Mouse (Mus musculus): ENCODE data around the gene Prpf8.

Prpf8 gene

DNA sequence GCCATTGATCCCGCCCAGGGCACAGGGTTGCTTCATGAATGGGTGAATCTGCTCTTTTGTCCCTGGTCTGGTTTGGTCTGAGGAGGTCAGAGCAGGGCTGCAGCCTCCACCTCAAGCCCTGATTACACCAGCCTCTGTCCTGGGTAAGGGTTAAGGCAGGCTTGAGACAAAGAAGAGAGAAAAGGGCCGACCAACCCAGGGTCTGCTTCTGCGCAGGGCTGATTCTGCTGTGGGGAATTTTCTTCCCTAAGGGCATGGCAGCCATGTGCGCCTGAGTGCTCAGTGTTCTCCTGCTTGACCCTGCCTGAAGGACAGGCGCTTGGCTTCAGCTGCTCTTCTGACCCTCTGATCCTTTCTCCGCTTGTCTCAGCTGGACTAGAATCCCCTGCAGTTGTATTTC, 70.5 kb downstream of the Prpf8 start:
- no peak for DNase-seq (ENCODE audit: low spot score in 2 of 2)

GRCm38 (mm10) chr11:75558101-75558500, 71.5 kb downstream of the Prpf8 start:
- no peak for DNase-seq (ENCODE audit: low spot score in 2 of 2)
